Mouse (Mus musculus): ENCODE results near the gene Elmo2. TPM values are rescaled to one million over a fixed set of nuclear protein-coding genes. Genes with fewer than 3 reads are reported as not detected.

The Elmo2 gene
- polyA plus RNA-seq, 1 experiment from 2014 or later: 16.6 TPM

DNA sequence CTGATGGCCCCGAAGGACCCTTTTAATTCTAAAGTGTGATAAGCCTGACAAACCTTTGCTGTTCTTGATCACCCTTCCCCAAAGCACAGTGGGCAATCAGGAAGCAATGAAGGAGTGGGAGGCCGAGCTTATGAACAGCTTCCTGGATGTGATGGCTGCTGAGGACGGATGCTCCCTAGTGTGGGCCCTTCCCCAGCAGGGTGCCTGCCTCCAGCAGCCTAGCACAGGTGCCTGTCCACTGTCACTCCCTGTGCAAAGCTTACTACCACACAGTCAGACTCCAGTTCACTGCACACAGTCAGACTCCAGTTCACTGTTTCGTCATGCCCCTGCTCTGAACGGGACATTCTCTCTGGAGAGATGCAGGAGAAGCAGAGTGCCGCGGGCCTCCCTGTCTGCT lies 13.9 kb downstream of the Elmo2 start:
- Histone ChIP-seq H3K27ac (replicated peaks) (no peak overlapping the region), H3K4me1 (replicated peaks) (peaks cover 16% of the 10 kb centered on the region), H3K9me3 (replicated peaks) (no peaks in the 10 kb centered on the region), H3K4me3 (replicated peaks) (no peak overlapping the region), H3K4me2 (no peak overlapping the region), H3K27me3 (no peaks in the 10 kb centered on the region), H3K36me3 (replicated peaks) (peaks cover 42% of the 10 kb centered on the region), H3K9ac (no peak overlapping the region)
- 69% methylated on average over 7 of the region's 7 CpGs for WGBS (ENCODE audit: insufficient replicate concordance)
- no peak for ATAC-seq (ENCODE audit: insufficient read depth)

DNA sequence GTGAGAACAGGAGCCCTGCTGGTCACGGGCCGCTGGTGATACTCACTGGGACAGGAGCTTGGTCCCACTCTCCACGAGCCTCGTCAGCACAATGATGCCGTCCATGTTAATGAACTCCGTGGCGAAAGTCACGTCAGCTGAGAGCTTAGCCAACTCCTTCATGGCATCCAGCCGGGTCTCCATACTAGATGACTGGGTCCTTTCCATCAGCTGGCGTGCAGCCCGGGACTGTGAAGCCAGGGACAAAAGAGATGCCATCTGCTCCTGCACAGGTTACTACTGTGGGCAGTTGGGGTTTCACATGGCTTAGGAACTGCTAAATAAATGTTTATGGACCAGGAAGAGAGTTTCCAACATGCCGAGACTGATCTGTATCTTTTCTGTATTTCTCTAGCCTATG lies 14.7 kb downstream of the Elmo2 start:
- no peaks in the 10 kb centered on the region for H3K27me3 ChIP-seq
- 79% methylated on average over 12 of the region's 12 CpGs for WGBS (ENCODE audit: insufficient replicate concordance)
- peaks cover 42% of the 10 kb centered on the region for H3K36me3 ChIP-seq (replicated peaks)
- H3K9ac ChIP-seq: no peak overlapping the region
- H3K9me3 ChIP-seq (replicated peaks): no peaks in the 10 kb centered on the region
- no peak overlapping the region for H3K27ac ChIP-seq (replicated peaks)
- H3K4me1 ChIP-seq (replicated peaks): peaks cover 8% of the 10 kb centered on the region
- no peak for ATAC-seq (ENCODE audit: insufficient read depth)
- no peak overlapping the region for H3K4me2 ChIP-seq
- no peak overlapping the region for H3K4me3 ChIP-seq (replicated peaks)

DNA sequence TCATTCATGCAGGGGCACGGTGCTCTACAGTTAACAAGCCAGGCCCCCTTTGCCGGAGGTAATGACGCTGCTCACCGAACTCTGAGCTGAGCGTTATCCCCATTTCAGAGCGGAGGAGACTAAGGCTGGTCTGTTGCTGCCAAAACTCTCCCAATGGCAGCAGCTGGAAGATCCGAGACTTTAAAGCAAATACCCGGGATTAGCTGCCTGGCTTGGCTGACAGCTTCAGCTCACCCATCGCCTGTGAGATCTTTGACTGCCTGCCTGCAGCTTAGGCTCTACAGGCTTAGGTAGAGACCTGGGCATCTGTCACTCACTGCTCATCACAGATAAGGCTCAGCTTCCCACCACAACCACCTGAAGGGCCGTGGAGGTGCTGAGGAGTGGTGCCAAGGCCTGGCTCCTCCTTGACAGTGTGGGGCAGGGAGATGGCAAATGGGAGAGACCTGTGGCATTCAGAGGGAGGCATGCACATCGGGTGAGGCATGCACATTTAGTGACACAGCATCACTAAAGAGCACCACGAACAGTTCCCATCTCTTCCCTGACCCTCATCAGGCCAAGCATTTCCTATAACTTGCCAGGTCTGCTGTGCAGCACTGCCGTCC lies 15.4 kb downstream of the Elmo2 start:
- Histone ChIP-seq H3K4me1 (replicated peaks) (peaks cover 4% of the 10 kb centered on the region), H3K9me3 (replicated peaks) (no peaks in the 10 kb centered on the region), H3K27me3 (no peaks in the 10 kb centered on the region), H3K36me3 (replicated peaks) (peaks cover 37% of the 10 kb centered on the region), H3K27ac (replicated peaks) (no peak overlapping the region), H3K9ac (no peak overlapping the region), H3K4me3 (replicated peaks) (no peak overlapping the region), H3K4me2 (no peak overlapping the region)
- WGBS (ENCODE audit: insufficient replicate concordance): 75% methylated on average over 13 of the region's 13 CpGs
- ATAC-seq (ENCODE audit: insufficient read depth): no peak

DNA sequence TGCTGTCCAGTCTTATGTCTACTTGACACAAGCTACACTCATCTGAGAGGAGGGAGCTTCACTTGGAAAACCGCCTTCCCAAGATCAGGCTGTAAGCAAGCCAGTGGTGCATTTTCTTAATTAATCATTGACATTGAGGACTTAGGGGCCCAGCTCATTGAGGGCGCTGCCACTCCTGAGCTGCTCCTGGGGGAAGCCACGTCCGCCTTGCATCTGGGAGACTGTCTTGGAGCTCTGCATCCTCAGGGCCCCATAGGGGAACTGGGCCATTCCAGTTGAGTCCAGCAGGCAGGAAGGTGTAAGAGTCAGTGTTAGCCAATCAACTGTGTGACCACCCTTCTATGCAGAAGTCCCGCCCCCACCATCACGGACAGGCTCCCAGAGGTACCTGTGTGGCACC lies 18.5 kb downstream of the Elmo2 start:
- WGBS (ENCODE audit: insufficient replicate concordance): 80% methylated on average over 6 of the region's 6 CpGs

DNA sequence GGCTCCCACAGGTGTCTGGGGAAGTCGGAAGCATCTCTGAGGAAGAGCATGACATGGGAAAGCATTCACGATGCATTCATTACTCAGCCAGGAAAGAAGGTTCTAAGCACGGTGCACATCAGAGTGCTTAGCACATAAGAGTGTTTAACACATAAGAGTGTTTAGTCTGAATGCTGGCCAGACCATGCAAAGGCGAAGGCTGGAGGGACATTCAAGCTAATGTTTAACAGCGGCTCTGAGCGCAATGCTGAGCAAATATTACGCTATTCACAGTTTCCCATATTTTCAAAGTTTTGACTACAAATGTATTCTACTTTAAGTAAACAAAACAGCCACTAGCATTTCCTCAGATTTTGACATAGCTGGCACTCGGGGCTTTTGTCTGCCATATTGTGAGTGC lies 20.8 kb downstream of the Elmo2 start:
- peak overlapping the region; percentile 73 for H3K27ac ChIP-seq (replicated peaks)
- no peak for ATAC-seq (ENCODE audit: insufficient read depth)
- no peaks in the 10 kb centered on the region for H3K27me3 ChIP-seq
- H3K4me2 ChIP-seq: no peak overlapping the region
- no peak overlapping the region for H3K9ac ChIP-seq
- 73% methylated on average over 8 of the region's 8 CpGs for WGBS (ENCODE audit: insufficient replicate concordance)
- no peak overlapping the region for H3K4me3 ChIP-seq (replicated peaks)
- H3K4me1 ChIP-seq (replicated peaks): peaks cover 5% of the 10 kb centered on the region
- no peaks in the 10 kb centered on the region for H3K9me3 ChIP-seq (replicated peaks)
- peaks cover 38% of the 10 kb centered on the region for H3K36me3 ChIP-seq (replicated peaks)

More for the DNA sequence above, 18.5 kb downstream of the Elmo2 start:
- Histone ChIP-seq H3K4me2 (no peak overlapping the region), H3K27me3 (no peaks in the 10 kb centered on the region), H3K36me3 (replicated peaks) (peaks cover 33% of the 10 kb centered on the region), H3K9me3 (replicated peaks) (no peaks in the 10 kb centered on the region), H3K4me1 (replicated peaks) (peaks cover 5% of the 10 kb centered on the region), H3K4me3 (replicated peaks) (no peak overlapping the region), H3K9ac (no peak overlapping the region), H3K27ac (replicated peaks) (no peak overlapping the region)
- no peak for ATAC-seq (ENCODE audit: insufficient read depth)

DNA sequence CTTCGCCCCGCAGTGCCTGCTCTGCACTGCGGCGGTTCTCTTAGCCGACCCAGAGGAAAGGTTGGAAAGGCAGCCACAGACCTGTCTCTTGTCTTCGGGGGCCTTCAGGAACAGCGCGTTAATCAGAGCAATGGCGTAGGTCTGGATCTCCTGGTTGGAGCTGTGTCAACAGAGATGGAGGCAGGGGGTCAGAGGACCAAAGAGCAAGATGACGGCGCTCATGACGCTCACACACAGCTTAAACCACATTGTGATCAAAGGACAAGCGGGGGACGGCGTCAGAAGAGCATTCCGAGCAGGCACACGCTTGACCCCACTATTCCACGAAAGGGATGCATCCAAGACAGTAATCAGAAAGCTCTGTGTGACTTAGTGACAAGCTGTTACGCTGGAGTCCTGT lies 21.5 kb downstream of the Elmo2 start:
- Histone ChIP-seq H3K27ac (replicated peaks) (peak overlapping the region; percentile 73), H3K4me3 (replicated peaks) (no peak overlapping the region), H3K27me3 (no peaks in the 10 kb centered on the region), H3K4me1 (replicated peaks) (peaks cover 5% of the 10 kb centered on the region), H3K36me3 (replicated peaks) (peaks cover 38% of the 10 kb centered on the region), H3K9ac (no peak overlapping the region), H3K4me2 (no peak overlapping the region; the same call in 1 of the 2 replicates), H3K9me3 (replicated peaks) (no peaks in the 10 kb centered on the region)
- WGBS (ENCODE audit: insufficient replicate concordance): 74% methylated on average over 19 of the region's 19 CpGs
- no peak for ATAC-seq (ENCODE audit: insufficient read depth)

DNA sequence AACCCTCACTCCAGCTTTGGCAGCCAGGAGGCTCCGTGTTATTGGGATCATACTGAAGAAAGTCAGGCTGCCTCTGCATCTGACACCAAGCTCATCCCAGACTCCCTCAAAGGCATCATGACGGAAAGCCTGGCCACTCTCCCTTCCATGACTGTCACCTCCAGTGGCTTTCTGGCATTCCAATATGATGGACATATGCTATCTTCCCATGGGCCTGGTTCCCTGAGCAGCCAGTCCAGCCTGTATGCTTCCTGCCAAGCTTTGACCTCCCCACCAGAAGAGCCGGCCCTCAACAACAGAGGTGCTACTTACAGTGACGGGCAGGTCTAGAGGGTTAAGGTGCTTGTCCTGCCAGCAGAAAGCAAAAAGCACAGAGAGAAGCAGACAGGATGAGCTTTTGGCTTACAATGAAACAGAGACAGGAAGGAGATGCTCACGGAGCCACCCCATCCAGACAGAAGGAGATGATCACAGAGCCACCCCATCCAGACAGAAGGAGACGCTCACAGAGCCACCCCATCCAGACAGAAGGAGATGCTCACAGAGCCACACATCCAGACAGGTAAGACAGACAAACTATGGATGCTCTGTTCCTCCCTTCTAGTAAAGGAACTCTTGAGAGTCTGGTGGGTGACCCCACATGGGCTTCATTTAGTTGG lies 22.8 kb downstream of the Elmo2 start:
- Histone ChIP-seq H3K27me3 (no peaks in the 10 kb centered on the region), H3K9me3 (replicated peaks) (no peaks in the 10 kb centered on the region), H3K36me3 (replicated peaks) (peaks cover 34% of the 10 kb centered on the region), H3K4me2 (no peak overlapping the region), H3K4me3 (replicated peaks) (no peak overlapping the region), H3K4me1 (replicated peaks) (peaks cover 5% of the 10 kb centered on the region), H3K9ac (no peak overlapping the region), H3K27ac (replicated peaks) (no peak overlapping the region)
- no peak for ATAC-seq (ENCODE audit: insufficient read depth)
- WGBS (ENCODE audit: insufficient replicate concordance): 72% methylated on average over 6 of the region's 6 CpGs

GRCm38 (mm10) chr2:165301409-165301808 lies 24.9 kb downstream of the Elmo2 start:
- H3K9me3 ChIP-seq (replicated peaks): no peaks in the 10 kb centered on the region
- peaks cover 5% of the 10 kb centered on the region; the same call in 1 of the 2 replicates for H3K4me1 ChIP-seq (replicated peaks)
- no peak for ATAC-seq (ENCODE audit: insufficient read depth)
- peaks cover 53% of the 10 kb centered on the region for H3K36me3 ChIP-seq (replicated peaks)
- no peak overlapping the region for H3K9ac ChIP-seq
- WGBS (ENCODE audit: insufficient replicate concordance): 84% methylated on average over 3 of the region's 3 CpGs
- H3K27ac ChIP-seq (replicated peaks): no peak overlapping the region
- no peaks in the 10 kb centered on the region for H3K27me3 ChIP-seq
- H3K4me2 ChIP-seq: no peak overlapping the region
- no peak overlapping the region for H3K4me3 ChIP-seq (replicated peaks)

GRCm38 (mm10) chr2:165300885-165301284 lies 25.4 kb downstream of the Elmo2 start:
- 82% methylated on average over 6 of the region's 6 CpGs for WGBS (ENCODE audit: insufficient replicate concordance)
- Histone ChIP-seq H3K4me1 (replicated peaks) (peaks cover 2% of the 10 kb centered on the region; the same call in 1 of the 2 replicates), H3K27me3 (no peaks in the 10 kb centered on the region), H3K9me3 (replicated peaks) (no peaks in the 10 kb centered on the region), H3K4me3 (replicated peaks) (no peak overlapping the region), H3K4me2 (no peak overlapping the region), H3K36me3 (replicated peaks) (peaks cover 55% of the 10 kb centered on the region), H3K9ac (no peak overlapping the region), H3K27ac (replicated peaks) (no peak overlapping the region)
- no peak for ATAC-seq (ENCODE audit: insufficient read depth)

- ATAC-seq (ENCODE audit: insufficient read depth): no peak
- Histone ChIP-seq H3K27ac (replicated peaks) (no peak overlapping the region), H3K4me2 (no peak overlapping the region), H3K27me3 (no peaks in the 10 kb centered on the region), H3K9me3 (replicated peaks) (no peaks in the 10 kb centered on the region), H3K4me3 (replicated peaks) (no peak overlapping the region), H3K9ac (no peak overlapping the region), H3K36me3 (replicated peaks) (peaks cover 60% of the 10 kb centered on the region), H3K4me1 (replicated peaks) (no peaks in the 10 kb centered on the region; the same call in 1 of the 2 replicates)
- WGBS (ENCODE audit: insufficient replicate concordance): 52% methylated on average over 8 of the region's 8 CpGs
These were observed 25.9 kb downstream of the Elmo2 start for GRCm38 (mm10) chr2:165300424-165300823.

GRCm38 (mm10) chr2:165297429-165297828 lies 28.9 kb downstream of the Elmo2 start:
- Histone ChIP-seq H3K4me3 (replicated peaks) (no peak overlapping the region), H3K4me1 (replicated peaks) (no peaks in the 10 kb centered on the region), H3K27ac (replicated peaks) (no peak overlapping the region), H3K9ac (no peak overlapping the region), H3K4me2 (no peak overlapping the region), H3K9me3 (replicated peaks) (no peaks in the 10 kb centered on the region), H3K27me3 (no peaks in the 10 kb centered on the region), H3K36me3 (replicated peaks) (peaks cover 57% of the 10 kb centered on the region)
- ATAC-seq (ENCODE audit: insufficient read depth): 0 out of 2 replicates have a peak, but pooled peaks have one; percentile 37
- 68% methylated on average over 11 of the region's 11 CpGs for WGBS (ENCODE audit: insufficient replicate concordance)
